Mouse (Mus musculus): Measurements from ENCODE around the gene Cir1. TPM values are rescaled to one million over a fixed set of nuclear protein-coding genes. Genes with fewer than 3 reads are reported as not detected.

The Cir1 gene
- 6.6 TPM for polyA plus RNA-seq (2012; fragmentation: generic; extraction: Trizol)

DNA sequence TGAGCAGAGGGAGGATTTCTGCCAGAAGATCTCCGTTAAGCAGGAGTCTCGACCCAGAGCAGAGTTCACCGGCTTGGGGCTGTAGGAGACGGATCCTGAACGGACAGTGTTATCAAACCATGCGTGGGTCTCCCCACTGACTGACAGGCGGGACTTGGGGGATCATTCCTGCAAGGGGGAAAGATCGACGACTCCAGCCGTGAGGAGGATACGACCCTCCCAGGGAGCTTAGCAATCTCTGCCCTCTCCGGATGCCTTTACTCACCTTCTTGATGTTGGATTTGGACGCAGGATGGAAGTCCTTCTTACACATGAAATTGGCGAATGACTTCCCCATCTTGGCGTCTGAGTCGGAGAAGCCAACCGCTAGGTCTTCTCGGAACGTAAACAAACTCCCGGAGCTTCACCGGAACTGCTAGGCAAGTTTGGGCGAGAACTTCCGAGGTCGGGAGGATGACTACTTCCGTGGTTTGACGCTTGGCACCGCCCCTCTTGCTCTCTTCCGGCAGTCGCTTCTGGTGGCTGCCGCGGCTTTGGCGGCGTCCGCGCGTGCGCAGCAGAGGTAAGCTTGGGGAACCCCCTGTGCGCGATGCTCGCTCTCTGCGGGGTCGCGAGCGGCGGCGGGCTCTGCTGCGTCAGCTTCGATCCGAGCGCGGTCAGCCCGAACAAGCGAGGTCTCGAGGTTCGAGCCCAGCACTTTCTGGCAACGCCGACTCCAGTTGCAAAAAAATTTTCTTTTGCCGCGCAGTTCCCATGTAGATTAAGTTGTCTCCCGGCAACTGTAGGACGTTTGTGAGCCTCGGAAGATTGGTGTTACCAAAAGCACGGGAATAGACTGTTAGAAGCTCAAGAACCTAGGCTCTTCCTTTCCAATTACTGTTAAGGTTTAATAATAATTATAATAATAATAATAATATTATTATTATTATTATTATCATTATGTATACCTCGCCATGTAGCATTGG, at the start of gene Cir1, which contains the start of gene Scrn3:
Cir1 (minus strand) TSS at position 550 of the 965 bp plus-strand sequence.
Scrn3 (plus strand) TSS at position 450 of the 965 bp plus-strand sequence.
- Histone ChIP-seq H3K4me3 (peak within 1 kb of the TSS; percentile 97), H3K4me2 (ENCODE audit: low read depth) (peak within 1 kb of the TSS; percentile 73), H3K79me2 (ENCODE audit: control insufficient read depth, insufficient read depth) (peaks cover 13% of the 10 kb centered on the region), H3K36me3 (ENCODE audit: control insufficient read depth, insufficient read depth) (peaks cover 21% of the 10 kb centered on the region), H3ac (ENCODE audit: control insufficient read depth, insufficient read length) (peak within 1 kb of the TSS; percentile 15), H3K27me3 (ENCODE audit: control insufficient read depth, insufficient read depth, insufficient read length) (no peaks in the 10 kb centered on the region)
- TF ChIP-seq E2F4 (IDR thresholded peaks at IDR 0.05; ENCODE audit: insufficient read depth) = no peak
- TF ChIP-seq MYOG (IDR thresholded peaks at IDR 0.05; ENCODE audit: control insufficient read depth in 1 of 3, insufficient read depth in 1 of 3, insufficient read length in 2 of 3, low read depth in 2 of 3) = peak in 1 of 3 experiments; percentile 23
- TF ChIP-seq MAX (IDR thresholded peaks at IDR 0.05; ENCODE audit: low read depth) = no peak
- TF ChIP-seq TCF3 (IDR thresholded peaks at IDR 0.05; ENCODE audit: insufficient read length, low read depth) = no peak
- TF ChIP-seq TCF12 (IDR thresholded peaks at IDR 0.05; ENCODE audit: insufficient read depth, poor library complexity, severe bottlenecking) = no peak
- TF ChIP-seq USF1 (IDR thresholded peaks at IDR 0.05; ENCODE audit: low read depth) = no peak
- peak; percentile 92 for TF ChIP-seq POLR2AphosphoS2 (IDR thresholded peaks at IDR 0.05; ENCODE audit: insufficient read length, low read depth)
- TF ChIP-seq REST (IDR thresholded peaks at IDR 0.05; ENCODE audit: insufficient read depth, insufficient read length) = no peak
- peak; percentile 95 for TF ChIP-seq POLR2A (IDR thresholded peaks at IDR 0.05; ENCODE audit: insufficient read length, low read depth)

DNA sequence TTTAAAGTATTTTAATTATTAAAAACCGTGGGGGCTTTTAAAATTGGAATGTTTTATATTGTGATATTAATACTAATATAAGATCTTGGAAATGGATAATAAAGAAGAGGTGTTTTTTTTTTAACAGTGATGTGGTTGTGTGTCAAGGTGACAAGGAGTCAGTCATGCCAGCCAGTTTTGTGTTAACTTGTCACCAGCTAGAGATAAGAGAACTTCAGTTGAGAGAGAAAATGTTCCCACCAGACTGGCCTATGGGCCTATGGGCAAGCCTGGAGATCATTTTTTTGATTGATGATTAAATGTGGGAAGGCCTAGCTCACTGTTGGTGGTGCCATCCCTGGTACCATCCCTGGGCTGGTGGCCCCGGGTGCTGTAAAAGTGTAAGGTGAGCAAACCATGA, 48.0 kb upstream of the Cir1 start:
- Histone ChIP-seq H3K79me2 (ENCODE audit: control insufficient read depth, insufficient read depth) (no peaks in the 10 kb centered on the region), H3K27me3 (ENCODE audit: control insufficient read depth, insufficient read depth, insufficient read length) (no peaks in the 10 kb centered on the region), H3K4me3 (no peak overlapping the region), H3K36me3 (ENCODE audit: control insufficient read depth, insufficient read depth) (no peaks in the 10 kb centered on the region), H3ac (ENCODE audit: control insufficient read depth, insufficient read length) (no peak overlapping the region), H3K4me2 (ENCODE audit: low read depth) (no peak overlapping the region)
- TF ChIP-seq REST (IDR thresholded peaks at IDR 0.05; ENCODE audit: insufficient read depth, insufficient read length) = no peak
- no peak for TF ChIP-seq E2F4 (IDR thresholded peaks at IDR 0.05; ENCODE audit: insufficient read depth)
- no peak for TF ChIP-seq SRF (IDR thresholded peaks at IDR 0.05; ENCODE audit: control insufficient read depth, insufficient read length, low read depth)
- TF ChIP-seq MAX (IDR thresholded peaks at IDR 0.05; ENCODE audit: low read depth) = no peak
- no peak for TF ChIP-seq TCF12 (IDR thresholded peaks at IDR 0.05; ENCODE audit: insufficient read depth, poor library complexity, severe bottlenecking)
- TF ChIP-seq CEBPB (IDR thresholded peaks at IDR 0.05; ENCODE audit: insufficient read depth, poor library complexity, severe bottlenecking) = no peak
- no peak for TF ChIP-seq MYOG (IDR thresholded peaks at IDR 0.05; ENCODE audit: control insufficient read depth in 1 of 3, insufficient read depth in 1 of 3, insufficient read length in 2 of 3, low read depth in 2 of 3)
- TF ChIP-seq POLR2AphosphoS2 (IDR thresholded peaks at IDR 0.05; ENCODE audit: insufficient read length, low read depth) = no peak
- no peak for TF ChIP-seq USF1 (IDR thresholded peaks at IDR 0.05; ENCODE audit: low read depth)
- no peak for TF ChIP-seq TCF3 (IDR thresholded peaks at IDR 0.05; ENCODE audit: insufficient read length, low read depth)
- no peak for TF ChIP-seq POLR2A (IDR thresholded peaks at IDR 0.05; ENCODE audit: insufficient read length, low read depth)
- TF ChIP-seq MYOD1 (IDR thresholded peaks at IDR 0.05; ENCODE audit: control insufficient read depth in 1 of 3, insufficient read length in 2 of 3, low read depth in 2 of 3) = no peak

GRCm38 (mm10) chr2:73359941-73360340, 47.4 kb upstream of the Cir1 start:
- Histone ChIP-seq H3K4me2 (ENCODE audit: low read depth) (no peak overlapping the region), H3K36me3 (ENCODE audit: control insufficient read depth, insufficient read depth) (no peaks in the 10 kb centered on the region), H3ac (ENCODE audit: control insufficient read depth, insufficient read length) (no peak overlapping the region), H3K27me3 (ENCODE audit: control insufficient read depth, insufficient read depth, insufficient read length) (no peaks in the 10 kb centered on the region), H3K4me3 (no peak overlapping the region), H3K79me2 (ENCODE audit: control insufficient read depth, insufficient read depth) (no peaks in the 10 kb centered on the region)
- TF ChIP-seq SRF (IDR thresholded peaks at IDR 0.05; ENCODE audit: control insufficient read depth, insufficient read length, low read depth) = no peak
- TF ChIP-seq CEBPB (IDR thresholded peaks at IDR 0.05; ENCODE audit: insufficient read depth, poor library complexity, severe bottlenecking) = no peak
- TF ChIP-seq MYOG (IDR thresholded peaks at IDR 0.05; ENCODE audit: control insufficient read depth in 1 of 3, insufficient read depth in 1 of 3, insufficient read length in 2 of 3, low read depth in 2 of 3) = peak in 1 of 3 experiments; percentile 76
- peak in 2 of 3 experiments; percentile 20 to 52 for TF ChIP-seq MYOD1 (IDR thresholded peaks at IDR 0.05; ENCODE audit: control insufficient read depth in 1 of 3, insufficient read length in 2 of 3, low read depth in 2 of 3)
- no peak for TF ChIP-seq POLR2AphosphoS2 (IDR thresholded peaks at IDR 0.05; ENCODE audit: insufficient read length, low read depth)
- no peak for TF ChIP-seq TCF3 (IDR thresholded peaks at IDR 0.05; ENCODE audit: insufficient read length, low read depth)
- no peak for TF ChIP-seq TCF12 (IDR thresholded peaks at IDR 0.05; ENCODE audit: insufficient read depth, poor library complexity, severe bottlenecking)
- TF ChIP-seq MAX (IDR thresholded peaks at IDR 0.05; ENCODE audit: low read depth) = no peak
- TF ChIP-seq E2F4 (IDR thresholded peaks at IDR 0.05; ENCODE audit: insufficient read depth) = no peak
- TF ChIP-seq REST (IDR thresholded peaks at IDR 0.05; ENCODE audit: insufficient read depth, insufficient read length) = no peak
- TF ChIP-seq POLR2A (IDR thresholded peaks at IDR 0.05; ENCODE audit: insufficient read length, low read depth) = no peak
- no peak for TF ChIP-seq USF1 (IDR thresholded peaks at IDR 0.05; ENCODE audit: low read depth)

DNA sequence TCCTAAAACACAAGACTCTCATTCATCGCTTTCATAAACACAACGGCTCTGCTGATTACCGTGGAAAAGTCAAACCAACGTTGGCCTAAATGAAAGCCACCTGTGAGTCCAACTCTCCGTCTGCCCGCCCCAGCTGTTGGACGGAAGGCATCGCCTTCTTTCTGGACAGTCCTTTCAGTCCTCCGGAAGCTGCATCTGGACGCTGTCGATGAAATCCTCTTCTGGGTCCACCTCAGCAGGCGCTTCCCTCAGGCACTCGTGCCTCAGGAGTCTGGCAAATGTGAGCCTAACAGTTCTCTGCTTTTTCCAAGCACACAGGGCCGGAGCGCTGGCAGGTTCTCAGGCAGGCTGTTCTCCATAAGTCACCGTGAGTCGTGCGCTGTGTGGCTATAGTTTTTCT, 44.5 kb upstream of the Cir1 start:
- Histone ChIP-seq H3K79me2 (ENCODE audit: control insufficient read depth, insufficient read depth) (no peaks in the 10 kb centered on the region), H3ac (ENCODE audit: control insufficient read depth, insufficient read length) (no peak overlapping the region), H3K27me3 (ENCODE audit: control insufficient read depth, insufficient read depth, insufficient read length) (no peaks in the 10 kb centered on the region), H3K4me2 (ENCODE audit: low read depth) (no peak overlapping the region), H3K36me3 (ENCODE audit: control insufficient read depth, insufficient read depth) (no peaks in the 10 kb centered on the region), H3K4me3 (no peak overlapping the region)
- TF ChIP-seq TCF3 (IDR thresholded peaks at IDR 0.05; ENCODE audit: insufficient read length, low read depth) (no peak), USF1 (IDR thresholded peaks at IDR 0.05; ENCODE audit: low read depth) (no peak), CEBPB (IDR thresholded peaks at IDR 0.05; ENCODE audit: insufficient read depth, poor library complexity, severe bottlenecking) (no peak), MAX (IDR thresholded peaks at IDR 0.05; ENCODE audit: low read depth) (no peak), REST (IDR thresholded peaks at IDR 0.05; ENCODE audit: insufficient read depth, insufficient read length) (no peak), POLR2AphosphoS2 (IDR thresholded peaks at IDR 0.05; ENCODE audit: insufficient read length, low read depth) (no peak), SRF (IDR thresholded peaks at IDR 0.05; ENCODE audit: control insufficient read depth, insufficient read length, low read depth) (no peak), TCF12 (IDR thresholded peaks at IDR 0.05; ENCODE audit: insufficient read depth, poor library complexity, severe bottlenecking) (no peak)
